Mouse (Mus musculus): ENCODE measurements around the gene Gm10306. TPM values are rescaled to one million over a fixed set of nuclear protein-coding genes. Genes with fewer than 3 reads are reported as not detected.

Gm10306 gene
- polyA plus RNA-seq, 1 experiment from 2014 or later: not detected

- Histone ChIP-seq H3K9ac (ENCODE audit: low read depth, low read length) (peak overlapping the region; percentile 94), H3K27me3 (ENCODE audit: control insufficient read depth, insufficient read depth, low read length) (no peaks in the 10 kb centered on the region), H3K4me3 (ENCODE audit: low read depth, low read length) (peak overlapping the region; percentile 86), H3K4me2 (peak overlapping the region; percentile 71), H3K36me3 (ENCODE audit: control insufficient read depth, insufficient read depth, low read length) (no peaks in the 10 kb centered on the region), H3K4me1 (ENCODE audit: control insufficient read depth, insufficient read depth, low read length) (peaks cover 6% of the 10 kb centered on the region), H3K9me3 (replicated peaks; ENCODE audit: control insufficient read depth, low read length) (no peaks in the 10 kb centered on the region), H3K27ac (ENCODE audit: low read depth, low read length) (peak overlapping the region; percentile 76)
- WGBS (ENCODE audit: insufficient replicate concordance): under 1% methylated on average over 33 of the region's 33 CpGs
- ATAC-seq (replicated peaks; ENCODE audit: insufficient number of reproducible peaks, low FRiP score, low TSS enrichment): no peak; the same call in 1 of the 2 replicates
These were observed 46.2 kb downstream of the Gm10306 start for GRCm38 (mm10) chr4:94602496-94603030.

GRCm38 (mm10) chr4:94603031-94603629 lies 46.8 kb downstream of the Gm10306 start, which contains the start of gene Plaa:
TSS of gene Plaa (minus strand) at chr4:94603244.
- peak; percentile 99 for ATAC-seq (replicated peaks; ENCODE audit: insufficient number of reproducible peaks, low FRiP score, low TSS enrichment)

GRCm38 (mm10) chr4:94604452-94605019 lies 48.2 kb downstream of the Gm10306 start:
- Histone ChIP-seq H3K9me3 (replicated peaks; ENCODE audit: control insufficient read depth, low read length) (no peaks in the 10 kb centered on the region), H3K4me1 (ENCODE audit: control insufficient read depth, insufficient read depth, low read length) (peaks cover 6% of the 10 kb centered on the region), H3K4me3 (ENCODE audit: low read depth, low read length) (no peak overlapping the region), H3K27ac (ENCODE audit: low read depth, low read length) (no peak overlapping the region), H3K27me3 (ENCODE audit: control insufficient read depth, insufficient read depth, low read length) (no peaks in the 10 kb centered on the region), H3K36me3 (ENCODE audit: control insufficient read depth, insufficient read depth, low read length) (no peaks in the 10 kb centered on the region), H3K9ac (ENCODE audit: low read depth, low read length) (no peak overlapping the region), H3K4me2 (no peak overlapping the region)
- 84% methylated on average over 2 of the region's 2 CpGs for WGBS (ENCODE audit: insufficient replicate concordance)
- ATAC-seq (replicated peaks; ENCODE audit: insufficient number of reproducible peaks, low FRiP score, low TSS enrichment): no peak

More at GRCm38 (mm10) chr4:94603031-94603629, 46.8 kb downstream of the Gm10306 start, which contains the start of gene Plaa:
- Histone ChIP-seq H3K27me3 (ENCODE audit: control insufficient read depth, insufficient read depth, low read length) (no peaks in the 10 kb centered on the region), H3K4me1 (ENCODE audit: control insufficient read depth, insufficient read depth, low read length) (peaks cover 6% of the 10 kb centered on the region), H3K4me3 (ENCODE audit: low read depth, low read length) (peak within 1 kb of the TSS; percentile 86), H3K36me3 (ENCODE audit: control insufficient read depth, insufficient read depth, low read length) (no peaks in the 10 kb centered on the region), H3K9me3 (replicated peaks; ENCODE audit: control insufficient read depth, low read length) (no peaks in the 10 kb centered on the region), H3K4me2 (peak within 1 kb of the TSS; percentile 71), H3K9ac (ENCODE audit: low read depth, low read length) (peak within 1 kb of the TSS; percentile 94), H3K27ac (ENCODE audit: low read depth, low read length) (peak within 1 kb of the TSS; percentile 76)
- WGBS (ENCODE audit: insufficient replicate concordance): 0% methylated on average over 61 of the region's 61 CpGs

DNA sequence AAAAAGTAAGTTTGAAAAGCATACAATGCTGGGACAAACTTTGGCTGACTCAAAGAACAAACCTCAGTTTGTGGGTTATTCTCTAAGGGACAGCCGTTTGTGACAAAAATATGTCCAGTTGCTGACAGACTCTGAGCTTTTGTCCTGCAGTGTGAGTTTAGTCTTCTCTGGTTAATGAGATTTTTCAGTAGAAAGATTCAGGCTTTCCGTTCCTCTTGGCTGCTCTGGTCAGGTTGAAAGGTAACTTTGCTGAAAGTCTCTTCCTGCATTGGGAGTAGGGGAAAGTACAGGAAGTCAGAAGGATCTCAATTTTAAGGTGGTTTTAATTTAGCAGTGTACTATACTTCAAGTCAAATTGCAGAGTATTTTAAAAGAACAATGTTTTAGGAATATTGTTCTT lies 49.2 kb downstream of the Gm10306 start:
- H3K9ac ChIP-seq (ENCODE audit: low read depth, low read length): no peak overlapping the region
- ATAC-seq (replicated peaks; ENCODE audit: insufficient number of reproducible peaks, low FRiP score, low TSS enrichment): no peak
- no peak overlapping the region for H3K4me2 ChIP-seq
- no peaks in the 10 kb centered on the region for H3K9me3 ChIP-seq (replicated peaks; ENCODE audit: control insufficient read depth, low read length)
- no peaks in the 10 kb centered on the region for H3K36me3 ChIP-seq (ENCODE audit: control insufficient read depth, insufficient read depth, low read length)
- H3K4me1 ChIP-seq (ENCODE audit: control insufficient read depth, insufficient read depth, low read length): peaks cover 6% of the 10 kb centered on the region
- WGBS (ENCODE audit: insufficient replicate concordance): 87% methylated on average over 2 of the region's 2 CpGs
- H3K27ac ChIP-seq (ENCODE audit: low read depth, low read length): no peak overlapping the region
- H3K27me3 ChIP-seq (ENCODE audit: control insufficient read depth, insufficient read depth, low read length): no peaks in the 10 kb centered on the region
- H3K4me3 ChIP-seq (ENCODE audit: low read depth, low read length): no peak overlapping the region

Other genes with a start within 250 kb of the Gm10306 start
- gene Caap1, start 250 bp downstream of the Gm10306 start, polyA plus RNA-seq (2014; fragmentation: Nextera tagmentation; extraction: Ambion mirVana): 12.4 and 13.8 TPM in 2 replicates
- gene Plaa, start 46.7 kb downstream of the Gm10306 start, polyA plus RNA-seq (2014; fragmentation: Nextera tagmentation; extraction: Ambion mirVana): 64.4 and 67.6 TPM in 2 replicates
- 16.6 and 19.1 TPM in 2 replicates for gene Ift74, start 57.9 kb downstream of the Gm10306 start, polyA plus RNA-seq (2014; fragmentation: Nextera tagmentation; extraction: Ambion mirVana)
- 0.07 and 0.43 TPM in 2 replicates for gene Lrrc19, start 93.6 kb downstream of the Gm10306 start, polyA plus RNA-seq (2014; fragmentation: Nextera tagmentation; extraction: Ambion mirVana)
- gene Tek, start 182.7 kb downstream of the Gm10306 start, polyA plus RNA-seq (2014; fragmentation: Nextera tagmentation; extraction: Ambion mirVana): 56.1 and 70.5 TPM in 2 replicates